Mouse (Mus musculus) embryonic facial prominence, embryonic 12.5 days (tissue): ENCODE results near the gene Nptx2. TPM values are rescaled to one million over a fixed set of nuclear protein-coding genes. Genes with fewer than 3 reads are reported as not detected.

Experiments
- ATAC-seq: fragments of 200-750 bp; cut with Nextera tagmentation; 2 replicates; pipeline ENCODE4 v1.8.0; 2017; ENCODE audit not compliant: insufficient number of reproducible peaks, insufficient read depth, low FRiP score, low TSS enrichment
- H3K27ac ChIP-seq: fragments of 300-500 bp; sonication (generic); 2 replicates; pipeline ENCODE4 v1.5.1; 2016; ENCODE audit warnings: mild to moderate bottlenecking
- H3K27me3 ChIP-seq: fragments of 300-500 bp; sonication (generic); 2 replicates; pipeline ENCODE4 v1.6.1; 2016; ENCODE audit warnings: mild to moderate bottlenecking, moderate library complexity
- H3K36me3 ChIP-seq: fragments of 300-500 bp; sonication (generic); 2 replicates; pipeline ENCODE4 v1.6.1; 2016; ENCODE audit warnings: mild to moderate bottlenecking
- H3K4me1 ChIP-seq: fragments of 300-500 bp; sonication (generic); 2 replicates; pipeline ENCODE4 v1.6.1; 2016
- H3K4me2 ChIP-seq: fragments of 300-500 bp; sonication (generic); replicated peaks from 2 replicates; pipeline ENCODE4 v1.6.1; 2016; ENCODE audit warnings: mild to moderate bottlenecking, moderate library complexity
- H3K4me3 ChIP-seq: fragments of 300-500 bp; sonication (generic); 2 replicates; pipeline ENCODE4 v1.5.1; 2016; ENCODE audit warnings: mild to moderate bottlenecking
- H3K9ac ChIP-seq: fragments of 300-500 bp; sonication (generic); 2 replicates; pipeline ENCODE4 v1.6.1; 2016; ENCODE audit warnings: mild to moderate bottlenecking, moderate library complexity
- H3K9me3 ChIP-seq: fragments of 300-500 bp; sonication (generic); 2 replicates; pipeline ENCODE4 v1.6.1; 2016; ENCODE audit warnings: mild to moderate bottlenecking, moderate library complexity
- WGBS: fragments of 180-500 bp; shearing (Covaris S2); methylation state at CpG from one replicate; pipeline ENCODE4 v1.1.7; 2016; 5-methylcytosine and 5-hydroxymethylcytosine counted together
- polyA plus RNA-seq: library from polyadenylated mRNA; unstranded; fragments of >200 nt; fragmentation: Nextera tagmentation; extraction: Ambion mirVana; gene quantifications from 2 replicates; pipeline ENCODE4 v1.2.1, GENCODE M21; 2016

Nptx2 gene
- polyA plus RNA-seq, 1 experiment from 2014 or later = 0.78 TPM

DNA sequence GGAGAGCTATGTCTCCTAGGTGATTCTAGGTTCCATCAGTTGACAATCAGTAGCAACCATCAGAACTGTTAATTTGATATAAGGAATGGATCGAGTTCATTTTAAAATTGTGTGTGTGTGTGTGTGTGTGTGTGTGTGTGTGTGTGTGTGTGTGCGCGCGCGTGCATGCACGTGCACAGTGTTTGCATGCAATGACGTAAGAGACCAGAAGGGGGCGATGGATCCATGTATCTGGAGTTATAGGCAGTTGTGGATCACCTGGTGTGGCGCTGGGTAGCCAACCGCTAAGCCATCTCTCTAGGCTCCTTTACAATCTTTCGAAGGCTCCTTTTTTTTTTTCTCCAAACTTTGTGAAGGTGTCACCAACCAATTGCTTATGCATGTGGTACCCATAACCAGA lies 16.6 kb upstream of the Nptx2 start:
- H3K27ac ChIP-seq = no peak overlapping the region
- 96% methylated on average over 11 of the region's 11 CpGs for WGBS
- H3K27me3 ChIP-seq = no peaks in the 10 kb centered on the region
- no peak overlapping the region for H3K4me2 ChIP-seq
- H3K9me3 ChIP-seq = no peaks in the 10 kb centered on the region
- no peak overlapping the region for H3K9ac ChIP-seq
- peaks cover 5% of the 10 kb centered on the region; the same call in 1 of the 2 replicates for H3K4me1 ChIP-seq
- ATAC-seq = no peak
- no peak overlapping the region for H3K4me3 ChIP-seq
- no peaks in the 10 kb centered on the region for H3K36me3 ChIP-seq

DNA sequence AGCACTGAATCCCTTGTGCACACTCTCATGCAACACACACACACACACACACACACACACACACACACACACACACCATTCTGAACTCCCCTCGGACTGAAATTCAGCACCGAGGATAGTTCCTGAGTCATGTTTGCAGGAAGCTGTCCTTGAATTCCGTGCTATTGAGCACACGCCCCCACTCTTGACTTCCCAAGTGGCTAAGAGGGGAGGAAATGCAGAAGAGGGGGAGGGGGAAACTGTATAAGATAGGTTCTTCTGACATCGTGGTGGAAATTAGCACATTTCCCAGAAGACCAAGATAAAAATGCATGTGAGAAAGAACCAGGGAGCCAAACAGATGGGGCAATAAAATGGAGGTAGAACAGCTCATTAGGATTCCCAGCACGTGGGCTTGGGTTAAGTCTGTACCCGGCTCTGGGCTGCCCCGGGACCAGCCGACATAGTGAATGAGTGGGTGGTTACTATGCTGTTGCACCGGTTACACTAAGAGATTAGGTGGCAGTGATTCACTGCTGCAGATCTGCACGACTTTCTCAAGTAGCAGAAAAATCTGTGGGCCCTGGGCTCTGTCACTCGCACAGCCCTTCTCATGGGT lies 2.9 kb upstream of the Nptx2 start:
- H3K9me3 ChIP-seq = no peaks in the 10 kb centered on the region
- 27% methylated on average over 12 of the region's 12 CpGs for WGBS
- ATAC-seq = no peak
- no peak overlapping the region for H3K27ac ChIP-seq
- H3K27me3 ChIP-seq = peaks cover 25% of the 10 kb centered on the region
- no peaks in the 10 kb centered on the region for H3K36me3 ChIP-seq
- no peak overlapping the region for H3K4me2 ChIP-seq
- no peaks in the 10 kb centered on the region for H3K4me1 ChIP-seq
- no peak overlapping the region for H3K9ac ChIP-seq
- no peak overlapping the region for H3K4me3 ChIP-seq

DNA sequence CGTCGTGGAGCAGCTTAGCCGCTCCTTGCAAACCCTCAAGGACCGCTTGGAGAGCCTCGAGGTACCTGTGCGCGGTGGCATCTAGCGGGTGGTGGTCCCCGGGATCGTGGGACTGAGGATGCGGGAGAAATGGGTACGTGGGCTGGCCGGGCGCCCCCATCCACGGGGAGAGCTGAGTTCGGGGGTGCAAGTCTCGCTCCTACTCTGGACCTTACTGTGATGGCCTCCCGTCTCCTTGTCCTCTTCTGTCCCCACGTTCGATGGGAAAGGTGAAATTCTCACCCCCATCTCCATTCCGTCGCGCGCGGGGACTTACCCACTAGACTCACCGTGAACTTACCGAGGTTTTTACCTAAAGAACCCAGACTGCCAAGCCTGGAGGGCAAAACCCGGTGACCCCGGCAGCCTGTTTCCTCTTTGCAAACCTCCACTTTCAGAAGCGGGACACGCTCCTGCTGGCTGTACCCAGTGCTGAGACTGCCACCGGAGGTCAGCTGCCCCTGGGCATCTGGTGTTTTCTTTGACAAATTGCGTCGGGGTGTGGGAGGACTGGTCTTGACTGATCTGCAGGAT lies 807 bp downstream of the Nptx2 start:
- 2% methylated on average over 34 of the region's 34 CpGs for WGBS
- peak overlapping the region; percentile 54 for H3K4me2 ChIP-seq
- H3K27me3 ChIP-seq = peaks cover 48% of the 10 kb centered on the region
- ATAC-seq = no peak
- peaks cover 4% of the 10 kb centered on the region; the same call in 1 of the 2 replicates for H3K4me1 ChIP-seq
- no peaks in the 10 kb centered on the region for H3K36me3 ChIP-seq
- H3K9ac ChIP-seq = no peak overlapping the region; the same call in 1 of the 2 replicates
- H3K27ac ChIP-seq = no peak overlapping the region
- H3K9me3 ChIP-seq = no peaks in the 10 kb centered on the region
- H3K4me3 ChIP-seq = peak overlapping the region; percentile 36

DNA sequence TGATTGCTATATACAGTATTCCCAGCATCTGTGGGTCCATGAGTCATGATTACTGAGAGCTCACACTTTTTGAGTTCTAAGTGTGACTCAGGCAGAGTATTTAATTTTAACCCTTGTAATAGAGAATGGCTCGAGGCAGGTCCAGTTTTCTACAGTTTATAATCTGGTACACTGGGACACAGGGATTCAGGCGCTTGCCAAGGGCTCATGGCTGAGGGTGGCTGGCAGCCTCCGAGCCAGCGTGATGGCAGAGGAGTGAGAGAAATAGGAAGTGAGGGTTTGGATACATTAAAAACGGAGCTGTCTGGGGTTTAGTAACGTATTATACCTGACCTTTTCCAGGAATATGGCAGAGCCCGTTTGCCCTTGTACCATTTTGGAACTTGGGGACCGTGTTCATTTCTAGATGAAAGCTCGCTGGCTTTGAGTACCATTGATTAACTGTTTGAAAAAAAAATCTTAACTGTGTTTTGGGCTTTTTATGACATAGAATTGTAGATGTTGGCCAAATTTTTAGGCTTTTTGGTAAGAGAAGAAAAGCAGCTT lies 1.7 kb downstream of the Nptx2 start:
- Histone ChIP-seq H3K27ac (no peak overlapping the region), H3K4me3 (no peak overlapping the region), H3K27me3 (peaks cover 51% of the 10 kb centered on the region), H3K4me1 (peaks cover 4% of the 10 kb centered on the region; the same call in 1 of the 2 replicates), H3K4me2 (peak overlapping the region; percentile 49; the same call in 1 of the 2 replicates), H3K9ac (no peak overlapping the region), H3K9me3 (no peaks in the 10 kb centered on the region), H3K36me3 (no peaks in the 10 kb centered on the region)
- no peak for ATAC-seq
- WGBS = 12% methylated on average over 9 of the region's 9 CpGs

DNA sequence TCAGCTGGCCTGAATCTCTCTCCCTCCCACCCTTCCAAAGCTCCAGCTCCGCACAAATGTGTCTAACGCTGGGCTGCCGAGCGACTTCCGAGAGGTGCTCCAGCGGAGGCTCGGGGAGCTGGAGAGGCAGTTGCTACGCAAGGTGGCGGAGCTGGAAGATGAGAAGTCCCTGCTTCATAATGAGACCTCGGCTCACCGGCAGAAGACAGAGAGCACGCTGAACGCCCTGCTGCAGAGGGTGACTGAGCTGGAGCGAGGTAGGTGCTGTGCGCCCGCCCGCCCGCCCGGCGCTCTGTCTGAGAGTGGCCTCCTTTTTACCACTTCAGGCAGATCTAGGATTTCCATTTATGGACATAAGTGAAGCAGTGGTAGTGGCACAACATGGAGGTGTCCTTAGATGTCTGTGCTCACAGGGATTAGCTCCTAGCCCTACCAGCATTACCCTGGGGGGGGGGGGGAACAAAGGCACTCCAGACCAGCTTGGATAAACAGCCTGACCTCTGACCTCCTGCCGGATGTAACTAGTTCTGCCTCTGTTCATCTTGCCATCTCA lies 2.5 kb downstream of the Nptx2 start:
- H3K9me3 ChIP-seq = no peaks in the 10 kb centered on the region
- WGBS = 3% methylated on average over 21 of the region's 21 CpGs
- peak overlapping the region; percentile 25 for H3K4me3 ChIP-seq
- no peak overlapping the region for H3K27ac ChIP-seq
- no peaks in the 10 kb centered on the region for H3K36me3 ChIP-seq
- ATAC-seq = no peak
- H3K4me2 ChIP-seq = peak overlapping the region; percentile 49
- peaks cover 51% of the 10 kb centered on the region for H3K27me3 ChIP-seq
- peaks cover 4% of the 10 kb centered on the region; the same call in 1 of the 2 replicates for H3K4me1 ChIP-seq
- no peak overlapping the region for H3K9ac ChIP-seq

DNA sequence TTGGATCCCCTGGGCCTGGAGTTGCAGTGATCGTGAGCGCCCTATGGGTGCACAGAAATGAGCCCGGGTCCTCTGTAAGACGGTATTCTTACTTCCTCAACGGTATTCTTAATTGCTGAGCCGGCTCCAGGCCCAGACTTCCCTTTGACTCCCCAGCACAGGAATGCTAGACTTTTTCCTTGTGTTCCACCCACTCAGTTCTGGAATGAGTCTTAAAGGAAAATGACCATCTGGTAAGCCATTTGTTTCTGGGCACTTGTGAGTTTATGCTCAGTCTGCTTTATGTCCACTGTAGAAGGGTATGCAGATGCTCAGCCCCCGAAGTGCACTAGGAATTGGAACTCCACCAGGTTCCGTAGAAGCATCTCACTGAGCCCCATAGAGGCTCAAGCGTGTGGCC lies 4.3 kb downstream of the Nptx2 start:
- H3K36me3 ChIP-seq = no peaks in the 10 kb centered on the region
- peaks cover 4% of the 10 kb centered on the region; the same call in 1 of the 2 replicates for H3K4me1 ChIP-seq
- H3K4me3 ChIP-seq = no peak overlapping the region
- H3K4me2 ChIP-seq = no peak overlapping the region
- H3K27me3 ChIP-seq = peaks cover 48% of the 10 kb centered on the region
- H3K9ac ChIP-seq = no peak overlapping the region
- 81% methylated on average over 9 of the region's 9 CpGs for WGBS
- no peaks in the 10 kb centered on the region for H3K9me3 ChIP-seq
- H3K27ac ChIP-seq = no peak overlapping the region
- ATAC-seq = no peak

DNA sequence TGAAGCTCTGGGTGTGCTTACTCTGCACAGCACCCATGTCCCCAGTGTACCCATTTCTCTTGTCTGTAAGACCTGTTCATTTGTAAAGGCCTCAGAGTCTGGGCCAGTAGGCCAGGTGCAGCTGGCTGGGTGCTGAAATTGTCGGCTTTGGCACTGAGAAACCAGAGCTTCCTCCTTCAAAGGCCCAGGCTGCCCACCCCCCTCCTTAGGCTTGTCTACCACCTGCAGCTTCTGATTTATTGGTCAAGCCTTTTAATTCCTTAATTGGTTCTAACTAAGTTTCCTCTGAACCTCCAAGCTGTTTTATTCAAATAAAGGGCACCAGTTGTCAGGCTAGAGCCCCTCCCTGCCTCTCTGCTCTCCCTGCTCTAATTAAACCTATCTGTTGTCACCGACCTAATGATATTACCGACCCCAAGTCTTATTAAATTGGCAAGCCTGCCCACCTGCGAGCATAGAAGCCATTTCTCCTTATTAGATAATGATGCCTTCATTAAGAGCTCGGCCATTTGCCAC lies 5.0 kb downstream of the Nptx2 start:
- WGBS = 60% methylated on average over 5 of the region's 5 CpGs
- peaks cover 4% of the 10 kb centered on the region; the same call in 1 of the 2 replicates for H3K4me1 ChIP-seq

DNA sequence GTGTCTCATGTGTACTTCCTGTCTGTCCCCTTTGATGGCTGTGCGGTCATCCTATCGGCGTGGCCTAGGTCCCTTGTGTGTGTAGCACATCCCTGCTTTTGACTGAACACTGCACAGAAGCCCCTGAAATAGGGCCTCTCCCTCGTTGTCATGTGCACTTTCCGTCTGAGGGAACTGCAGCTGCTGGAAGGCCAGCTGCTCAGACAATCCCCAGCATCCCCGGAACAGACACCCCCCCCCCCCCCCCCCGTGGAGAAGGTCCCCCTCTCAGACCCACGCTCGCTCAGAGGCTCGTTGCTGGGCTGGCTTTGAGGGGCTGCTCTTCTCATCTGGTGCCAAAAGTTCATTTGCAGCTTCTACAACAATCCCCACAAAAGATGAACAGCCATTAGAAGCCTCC lies 11.0 kb downstream of the Nptx2 start:
- H3K9ac ChIP-seq = no peak overlapping the region
- H3K27ac ChIP-seq = no peak overlapping the region

More for the DNA sequence above, 5.0 kb downstream of the Nptx2 start:
- Histone ChIP-seq H3K27me3 (peaks cover 43% of the 10 kb centered on the region), H3K27ac (no peak overlapping the region), H3K4me2 (no peak overlapping the region), H3K9ac (no peak overlapping the region), H3K4me3 (no peak overlapping the region), H3K9me3 (no peaks in the 10 kb centered on the region), H3K36me3 (no peaks in the 10 kb centered on the region)
- no peak for ATAC-seq

DNA sequence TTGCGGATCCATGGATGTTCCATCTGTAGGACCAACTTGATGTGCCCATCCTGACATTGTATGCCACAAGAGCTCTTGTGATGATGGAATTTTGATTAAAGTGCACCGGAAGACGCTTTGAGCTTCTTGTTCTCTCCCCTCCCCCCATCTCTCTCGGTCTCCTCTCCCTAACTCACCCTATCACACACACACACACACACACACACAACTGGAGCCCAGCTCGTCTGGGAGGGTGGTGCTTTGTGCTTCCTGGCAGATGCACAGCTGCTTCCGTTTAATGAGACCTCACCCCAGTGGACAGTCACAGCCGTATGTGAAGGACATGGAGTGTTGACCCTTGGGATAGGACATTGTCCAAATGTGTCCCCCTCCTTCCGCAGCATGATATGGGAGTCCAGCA lies 11.7 kb downstream of the Nptx2 start:
- no peak for ATAC-seq
- no peaks in the 10 kb centered on the region for H3K36me3 ChIP-seq
- H3K4me3 ChIP-seq = no peak overlapping the region
- H3K27ac ChIP-seq = no peak overlapping the region
- H3K4me2 ChIP-seq = no peak overlapping the region
- no peaks in the 10 kb centered on the region for H3K9me3 ChIP-seq
- 54% methylated on average over 8 of the region's 8 CpGs for WGBS
- H3K27me3 ChIP-seq = no peaks in the 10 kb centered on the region
- no peak overlapping the region for H3K9ac ChIP-seq
- no peaks in the 10 kb centered on the region for H3K4me1 ChIP-seq

More for the DNA sequence above, 11.0 kb downstream of the Nptx2 start:
- no peaks in the 10 kb centered on the region for H3K9me3 ChIP-seq
- H3K4me2 ChIP-seq = no peak overlapping the region
- H3K36me3 ChIP-seq = no peaks in the 10 kb centered on the region
- no peak for ATAC-seq
- no peak overlapping the region for H3K4me3 ChIP-seq
- H3K4me1 ChIP-seq = no peaks in the 10 kb centered on the region
- 31% methylated on average over 10 of the region's 10 CpGs for WGBS
- H3K27me3 ChIP-seq = peaks cover 1% of the 10 kb centered on the region; the same call in 1 of the 2 replicates

DNA sequence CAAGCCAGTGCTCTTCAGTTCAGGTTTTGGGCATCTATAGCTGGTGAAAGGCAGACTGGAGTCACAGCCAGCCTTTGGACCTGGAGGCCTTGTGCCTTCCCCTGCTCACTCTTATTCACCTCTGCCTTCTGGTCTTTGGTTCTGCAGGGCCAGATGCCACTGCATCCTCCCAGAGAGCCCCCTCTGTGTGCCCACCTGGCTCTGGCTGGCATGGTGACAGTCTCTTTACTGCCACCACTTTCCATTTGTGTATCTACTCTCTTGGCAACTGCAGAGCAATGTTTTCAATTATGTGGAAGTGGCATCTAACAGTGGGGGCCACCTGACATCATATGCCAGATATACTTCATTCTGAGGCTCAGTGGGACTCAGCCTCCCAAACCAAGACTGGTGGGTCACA lies 12.8 kb downstream of the Nptx2 start:
- no peak overlapping the region for H3K4me3 ChIP-seq
- no peak overlapping the region for H3K27ac ChIP-seq
- no peaks in the 10 kb centered on the region for H3K4me1 ChIP-seq
- H3K9me3 ChIP-seq = no peaks in the 10 kb centered on the region
- no peaks in the 10 kb centered on the region for H3K36me3 ChIP-seq
- H3K4me2 ChIP-seq = no peak overlapping the region
- no peak overlapping the region for H3K9ac ChIP-seq
- no peaks in the 10 kb centered on the region for H3K27me3 ChIP-seq
- ATAC-seq = no peak

DNA sequence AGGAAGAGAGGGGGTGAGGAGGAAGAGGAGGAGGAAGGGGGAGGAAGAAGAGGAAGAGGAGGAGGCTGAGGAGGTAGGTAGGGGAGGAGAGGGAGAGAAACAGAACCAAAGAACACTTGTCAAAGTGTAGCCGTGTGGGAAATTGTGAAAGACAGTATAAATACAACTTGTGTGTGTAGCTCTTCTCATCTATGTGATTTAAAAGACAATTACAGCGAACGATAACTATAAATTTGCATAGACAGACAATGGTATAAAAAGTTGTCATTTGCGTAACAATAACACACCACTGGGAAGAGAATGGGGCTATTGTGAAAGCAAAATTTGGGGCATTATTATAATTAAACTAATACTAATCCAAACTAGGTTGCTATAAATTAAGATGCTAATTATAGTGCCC lies 20.0 kb downstream of the Nptx2 start:
- no peaks in the 10 kb centered on the region for H3K36me3 ChIP-seq
- H3K9me3 ChIP-seq = no peaks in the 10 kb centered on the region
- no peak overlapping the region for H3K27ac ChIP-seq
- no peak overlapping the region for H3K4me3 ChIP-seq
- no peak overlapping the region for H3K4me2 ChIP-seq
- H3K9ac ChIP-seq = no peak overlapping the region
- ATAC-seq = no peak
- no peaks in the 10 kb centered on the region for H3K27me3 ChIP-seq
- 78% methylated on average over 4 of the region's 4 CpGs for WGBS
- H3K4me1 ChIP-seq = no peaks in the 10 kb centered on the region

DNA sequence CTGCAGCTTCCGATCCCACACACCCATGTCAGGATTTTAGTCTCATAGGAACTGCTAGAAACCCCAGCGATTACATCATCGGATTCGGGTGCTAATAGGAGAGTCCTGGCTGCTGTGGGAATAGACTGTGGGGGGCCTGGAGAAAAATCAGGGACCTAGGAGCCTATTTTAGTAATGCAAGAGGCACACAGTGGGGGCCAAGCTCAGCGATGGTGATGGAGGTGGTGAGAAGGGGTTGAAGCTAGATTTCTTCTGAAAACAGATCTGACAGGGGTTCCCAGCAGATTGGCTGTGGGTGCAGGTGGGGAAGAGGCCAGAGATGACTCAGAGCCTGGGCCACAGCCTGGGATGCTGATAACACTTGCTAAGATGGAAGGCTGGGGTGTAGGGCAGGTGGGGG lies 39.4 kb downstream of the Nptx2 start:
- H3K4me2 ChIP-seq = no peak overlapping the region
- ATAC-seq = no peak
- 91% methylated on average over 5 of the region's 5 CpGs for WGBS
- H3K9ac ChIP-seq = no peak overlapping the region
- no peaks in the 10 kb centered on the region for H3K36me3 ChIP-seq
- 0 out of 2 replicates have a peak, but pooled peaks cover 7% of the 10 kb centered on the region for H3K9me3 ChIP-seq
- no peak overlapping the region for H3K27ac ChIP-seq
- no peaks in the 10 kb centered on the region for H3K4me1 ChIP-seq
- no peak overlapping the region for H3K4me3 ChIP-seq
- no peaks in the 10 kb centered on the region for H3K27me3 ChIP-seq
